Mouse (Mus musculus) heart, embryonic 15.5 days (tissue): Measurements from ENCODE around the gene Tgm4. TPM values are rescaled to one million over a fixed set of nuclear protein-coding genes. Genes with fewer than 3 reads are reported as not detected.

Source experiments
- ATAC-seq: fragments of 200-750 bp; cut with Nextera tagmentation; replicated peaks from 2 replicates; pipeline ENCODE4 v1.8.0; 2017; ENCODE audit warnings: low read depth, moderate TSS enrichment; ENCODE audit not compliant: insufficient number of reproducible peaks, insufficient read depth, low FRiP score
- H3K27ac ChIP-seq: fragments of 300-500 bp; sonication (generic); 2 replicates; pipeline ENCODE4 v1.5.1; 2015; ENCODE audit warnings: mild to moderate bottlenecking, inconsistent platforms
- H3K27me3 ChIP-seq: fragments of 300-500 bp; sonication (generic); 2 replicates; pipeline ENCODE4 v1.6.1; 2015; ENCODE audit warnings: inconsistent platforms
- H3K36me3 ChIP-seq: fragments of 300-500 bp; sonication (generic); 2 replicates; pipeline ENCODE4 v1.6.1; 2015; ENCODE audit warnings: mild to moderate bottlenecking, inconsistent platforms
- H3K4me1 ChIP-seq: fragments of 300-500 bp; sonication (generic); replicated peaks from 2 replicates; pipeline ENCODE4 v1.6.1; 2015; ENCODE audit warnings: inconsistent platforms
- H3K4me2 ChIP-seq: fragments of 300-500 bp; sonication (generic); 2 replicates; pipeline ENCODE4 v1.6.1; 2015; ENCODE audit warnings: inconsistent platforms, mild to moderate bottlenecking, moderate library complexity
- H3K4me3 ChIP-seq: fragments of 300-500 bp; sonication (generic); 2 replicates; pipeline ENCODE4 v1.5.1; 2015; ENCODE audit warnings: mild to moderate bottlenecking, inconsistent platforms
- H3K9ac ChIP-seq: fragments of 300-500 bp; sonication (generic); 2 replicates; pipeline ENCODE4 v1.6.1; 2015; ENCODE audit warnings: mild to moderate bottlenecking, inconsistent platforms
- H3K9me3 ChIP-seq: fragments of 300-500 bp; sonication (generic); replicated peaks from 2 replicates; pipeline ENCODE4 v1.6.1; 2016; ENCODE audit warnings: inconsistent platforms
- WGBS: fragments of 180-500 bp; shearing (Covaris S2); methylation state at CpG from one replicate; pipeline ENCODE4 v1.1.7; 2015; ENCODE audit warnings: mixed read lengths; 5-methylcytosine and 5-hydroxymethylcytosine counted together
- polyA plus RNA-seq: library from polyadenylated mRNA; unstranded; fragments of >200 nt; fragmentation: Nextera tagmentation; extraction: Ambion mirVana; gene quantifications from 2 replicates; pipeline ENCODE4 v1.2.1, GENCODE M21; 2015

Gene Tgm4
- polyA plus RNA-seq, result 0.24 and 0.30 TPM in 2 replicates

GRCm38 (mm10) chr9:123034426-123034825, at the start of gene Tgm4:
Tgm4 (plus strand) TSS chr9:123034726.
- 71% methylated on average over 4 of the region's 4 CpGs for WGBS

GRCm38 (mm10) chr9:122998406-122999192, 35.9 kb upstream of the Tgm4 start:
- no peak for ATAC-seq
- no peak overlapping the region for H3K4me3 ChIP-seq
- peaks cover 72% of the 10 kb centered on the region for H3K36me3 ChIP-seq
- no peak overlapping the region for H3K27ac ChIP-seq
- WGBS, result 91% methylated on average over 10 of the region's 10 CpGs
- no peak overlapping the region for H3K4me2 ChIP-seq
- H3K27me3 ChIP-seq, result no peaks in the 10 kb centered on the region
- H3K9ac ChIP-seq, result no peak overlapping the region
- H3K9me3 ChIP-seq, result no peaks in the 10 kb centered on the region
- no peaks in the 10 kb centered on the region for H3K4me1 ChIP-seq

More at GRCm38 (mm10) chr9:123034426-123034825, at the start of gene Tgm4:
- H3K27me3 ChIP-seq, result no peaks in the 10 kb centered on the region
- H3K9ac ChIP-seq, result no peak within 1 kb of the TSS
- no peaks in the 10 kb centered on the region for H3K36me3 ChIP-seq
- H3K9me3 ChIP-seq, result no peaks in the 10 kb centered on the region
- H3K4me2 ChIP-seq, result no peak within 1 kb of the TSS
- no peak for ATAC-seq
- no peaks in the 10 kb centered on the region for H3K4me1 ChIP-seq
- no peak within 1 kb of the TSS for H3K4me3 ChIP-seq
- no peak within 1 kb of the TSS for H3K27ac ChIP-seq

- 93% methylated on average over 4 of the region's 4 CpGs for WGBS
- H3K9ac ChIP-seq, result no peak overlapping the region
- no peak overlapping the region for H3K27ac ChIP-seq
- no peak overlapping the region for H3K4me2 ChIP-seq
- no peak overlapping the region for H3K4me3 ChIP-seq
- peaks cover 72% of the 10 kb centered on the region for H3K36me3 ChIP-seq
- no peaks in the 10 kb centered on the region for H3K4me1 ChIP-seq
- no peaks in the 10 kb centered on the region for H3K9me3 ChIP-seq
- ATAC-seq, result no peak
- H3K27me3 ChIP-seq, result no peaks in the 10 kb centered on the region
These were observed 35.3 kb upstream of the Tgm4 start for GRCm38 (mm10) chr9:122999193-122999586.

GRCm38 (mm10) chr9:123004718-123005117, 29.8 kb upstream of the Tgm4 start:
- peaks cover 81% of the 10 kb centered on the region for H3K36me3 ChIP-seq

GRCm38 (mm10) chr9:123006071-123006470, 28.5 kb upstream of the Tgm4 start:
- WGBS, result 88% methylated on average over 6 of the region's 6 CpGs
- Histone ChIP-seq H3K9me3 (no peaks in the 10 kb centered on the region), H3K4me1 (no peaks in the 10 kb centered on the region), H3K36me3 (peaks cover 83% of the 10 kb centered on the region), H3K4me3 (no peak overlapping the region), H3K27me3 (no peaks in the 10 kb centered on the region), H3K27ac (no peak overlapping the region), H3K9ac (no peak overlapping the region), H3K4me2 (no peak overlapping the region)
- no peak for ATAC-seq

More at GRCm38 (mm10) chr9:123004718-123005117, 29.8 kb upstream of the Tgm4 start:
- ATAC-seq, result no peak
- no peaks in the 10 kb centered on the region for H3K27me3 ChIP-seq
- H3K4me1 ChIP-seq, result no peaks in the 10 kb centered on the region
- no peak overlapping the region for H3K4me2 ChIP-seq
- 85% methylated on average over 2 of the region's 2 CpGs for WGBS
- H3K4me3 ChIP-seq, result no peak overlapping the region
- H3K9ac ChIP-seq, result no peak overlapping the region
- H3K9me3 ChIP-seq, result no peaks in the 10 kb centered on the region
- no peak overlapping the region for H3K27ac ChIP-seq

- Histone ChIP-seq H3K27ac (peak within 1 kb of the TSS; percentile 95), H3K4me1 (peaks cover 16% of the 10 kb centered on the region), H3K9me3 (no peaks in the 10 kb centered on the region), H3K4me2 (peak within 1 kb of the TSS; percentile 83), H3K27me3 (no peaks in the 10 kb centered on the region), H3K36me3 (peaks cover 11% of the 10 kb centered on the region; the same call in 1 of the 2 replicates), H3K4me3 (peak within 1 kb of the TSS; percentile 71), H3K9ac (peak within 1 kb of the TSS; percentile 81)
- ATAC-seq, result peak; percentile 96
- under 1% methylated on average over 46 of the region's 69 CpGs for WGBS
These were observed 13.4 kb upstream of the Tgm4 start, which contains the start of gene Tmem42 for GRCm38 (mm10) chr9:123020995-123021631. Tmem42 (plus strand) TSS chr9:123021326.

- Histone ChIP-seq H3K4me1 (peaks cover 16% of the 10 kb centered on the region), H3K9ac (no peak overlapping the region; the same call in 1 of the 2 replicates), H3K4me3 (peak overlapping the region; percentile 71), H3K4me2 (peak overlapping the region; percentile 83), H3K27ac (no peak overlapping the region), H3K27me3 (no peaks in the 10 kb centered on the region), H3K36me3 (peaks cover 9% of the 10 kb centered on the region; the same call in 1 of the 2 replicates), H3K9me3 (no peaks in the 10 kb centered on the region)
- ATAC-seq, result peak; percentile 3; the same call in 1 of the 2 replicates
- WGBS, result 35% methylated on average over 18 of the region's 24 CpGs
These were observed 12.7 kb upstream of the Tgm4 start for GRCm38 (mm10) chr9:123021636-123022379.

GRCm38 (mm10) chr9:123024201-123024600, 10.3 kb upstream of the Tgm4 start:
- Histone ChIP-seq H3K27ac (no peak overlapping the region), H3K36me3 (no peaks in the 10 kb centered on the region), H3K9me3 (no peaks in the 10 kb centered on the region), H3K9ac (no peak overlapping the region), H3K4me2 (no peak overlapping the region), H3K4me1 (peaks cover 16% of the 10 kb centered on the region), H3K27me3 (no peaks in the 10 kb centered on the region), H3K4me3 (no peak overlapping the region)
- WGBS, result 80% methylated on average over 2 of the region's 2 CpGs
- ATAC-seq, result no peak

- 68% methylated on average over 13 of the region's 13 CpGs for WGBS
These were observed 2.9 kb upstream of the Tgm4 start for GRCm38 (mm10) chr9:123031496-123032246.

GRCm38 (mm10) chr9:123047665-123048064, 13.1 kb downstream of the Tgm4 start:
- no peaks in the 10 kb centered on the region for H3K36me3 ChIP-seq
- no peak for ATAC-seq
- whole genome bisulfite sequencing, result 67% methylated on average over 1 of the region's 1 CpGs

More at GRCm38 (mm10) chr9:123031496-123032246, 2.9 kb upstream of the Tgm4 start:
- Histone ChIP-seq H3K27me3 (no peaks in the 10 kb centered on the region), H3K4me2 (no peak overlapping the region), H3K4me3 (no peak overlapping the region), H3K9ac (no peak overlapping the region), H3K36me3 (no peaks in the 10 kb centered on the region), H3K9me3 (no peaks in the 10 kb centered on the region), H3K27ac (no peak overlapping the region), H3K4me1 (no peaks in the 10 kb centered on the region)
- ATAC-seq, result no peak

More at GRCm38 (mm10) chr9:123047665-123048064, 13.1 kb downstream of the Tgm4 start:
- H3K27me3 ChIP-seq, result no peaks in the 10 kb centered on the region
- H3K4me2 ChIP-seq, result no peak overlapping the region
- no peak overlapping the region for H3K4me3 ChIP-seq
- H3K27ac ChIP-seq, result no peak overlapping the region
- no peaks in the 10 kb centered on the region for H3K4me1 ChIP-seq
- no peak overlapping the region for H3K9ac ChIP-seq
- no peaks in the 10 kb centered on the region for H3K9me3 ChIP-seq
